Comparison of ENCODE assay signal across 10 mouse cellular contexts in genomic region chr9:52678839-52679215, GRCm38 (mm10). TPM values are rescaled to one million over a fixed set of nuclear protein-coding genes. Genes with fewer than 3 reads are reported as not detected.
DNase-seq lines count a peak whose midpoint lies in the region; ATAC-seq and TF ChIP-seq lines count a peak whose summit lies in the region.
"Had no signal": no experiment of that assay in that cellular context is flagged by ENCODE, and none has a peak within 500 bp of the region (broad histone marks: within the 10 kb centered on the region; RNA-seq: fewer than 3 reads in every experiment).

No protein-coding gene starts in this region.

- H3K27ac ChIP-seq in heart, adult 2 months: no peak overlapping the region
- no peak overlapping the region for H3K27ac ChIP-seq in ES-E14 (ENCODE audit: insufficient read depth, low read depth, low read length, poor library complexity, severe bottlenecking)
- H3K27ac ChIP-seq in heart, embryonic 16.5 days (ENCODE audit: low read length): no peak overlapping the region
- no peak overlapping the region for H3K27ac ChIP-seq in liver, postnatal 0 days (ENCODE audit: low read depth)
- no peak overlapping the region for H3K27ac ChIP-seq in thymus, adult 2 months (ENCODE audit: control insufficient read depth, insufficient read depth, low read length)

- TF ChIP-seq POLR2A in heart, adult 2 months (IDR thresholded peaks at IDR 0.05; ENCODE audit: insufficient read depth, low read depth, low read length): no peak
- no peak for TF ChIP-seq POLR2A in thymus, adult 2 months (IDR thresholded peaks at IDR 0.05; ENCODE audit: control insufficient read depth, extremely low read depth, insufficient read depth, low read length, poor library complexity)

- no peak for ATAC-seq in heart, embryonic 16.5 days (replicated peaks; ENCODE audit: extremely low read depth, insufficient read depth, low FRiP score)
- ATAC-seq in liver, postnatal 0 days: no peak

- intact Hi-C loops in heart, adult 2 months (cut with DNase I): loop anchor here (10.0 kb wide), 1 partner anchor 156 kb away; no protein-coding TSS in a partner anchor
- intact Hi-C loops in left cerebral cortex, postnatal 36 days (cut with DNase I): loop anchor here (2.0 to 10.0 kb wide), 4 partner anchors 60 to 274 kb away; no protein-coding TSS in a partner anchor

- DNase-seq in heart, adult 2 months: peak; percentile 7 to 17
- DNase-seq in heart, adult 9 months (ENCODE audit: low spot score in 2 of 2): no peak
- DNase-seq in ES-E14 (ENCODE audit: low read depth, low spot score): no peak
- DNase-seq in liver, postnatal 0 days: no peak
- DNase-seq in thymus, adult 2 months: no peak
- DNase-seq in right cerebral cortex, adult 18-20 months: no peak
- DNase-seq in left cerebral cortex, postnatal 36 days (ENCODE audit: low spot score in 2 of 2): no peak
- DNase-seq: thymus, adult 18-20 months had no signal

- 4% methylated on average over 10 of the region's 10 CpGs for WGBS in heart, adult 2 months
- WGBS in heart, embryonic 16.5 days: 2% methylated on average over 10 of the region's 10 CpGs
- 3% methylated on average over 10 of the region's 10 CpGs for WGBS in liver, postnatal 0 days (ENCODE audit: insufficient replicate concordance)
- 9% methylated on average over 10 of the region's 10 CpGs for WGBS in thymus, adult 2 months

- H3K4me2 ChIP-seq in heart, embryonic 16.5 days (ENCODE audit: low read depth, low read length): peak overlapping the region; percentile 64
- H3K4me2 ChIP-seq in liver, postnatal 0 days (ENCODE audit: low read depth, low read length): 0 out of 2 replicates have a peak overlapping the region, but pooled peaks have one; percentile 30

- no peaks in the 10 kb centered on the region for H3K79me2 ChIP-seq in heart, adult 2 months (replicated peaks; ENCODE audit: control insufficient read depth, insufficient read depth, low read length)

- no peaks in the 10 kb centered on the region for H3K9me3 ChIP-seq in ES-E14 (ENCODE audit: control insufficient read depth, insufficient read depth, low read depth, low read length)
- no peaks in the 10 kb centered on the region for H3K9me3 ChIP-seq in heart, embryonic 16.5 days (replicated peaks; ENCODE audit: control insufficient read depth, low read length)
- H3K9me3 ChIP-seq in liver, postnatal 0 days (ENCODE audit: low read length): no peaks in the 10 kb centered on the region

- H3K4me3 ChIP-seq in heart, adult 2 months: peak overlapping the region; percentile 34
- peak overlapping the region; percentile 78 to 89; a peak in 3 of 4 replicates for H3K4me3 ChIP-seq in ES-E14 (ENCODE audit: insufficient read depth in 1 of 2, low read depth in 1 of 2, low read length in 2 of 2, poor library complexity in 1 of 2, severe bottlenecking in 1 of 2)
- H3K4me3 ChIP-seq in heart, embryonic 16.5 days (ENCODE audit: low read length): peak overlapping the region; percentile 45
- peak overlapping the region; percentile 6; the same call in 1 of the 2 replicates for H3K4me3 ChIP-seq in liver, postnatal 0 days (ENCODE audit: low read depth, low read length)
- no peak overlapping the region for H3K4me3 ChIP-seq in thymus, adult 2 months (ENCODE audit: control insufficient read depth, insufficient read depth, low read length)

- H3K4me1 ChIP-seq in heart, adult 2 months (ENCODE audit: control insufficient read depth, insufficient read depth, low read length): no peaks in the 10 kb centered on the region; the same call in 1 of the 2 replicates
- peaks cover 0 to 4% of the 10 kb centered on the region in 2 experiments; a peak in 1 of 4 replicates for H3K4me1 ChIP-seq in ES-E14 (ENCODE audit: control insufficient read depth in 2 of 2, insufficient read depth in 2 of 2, low read length in 2 of 2, poor library complexity in 1 of 2)
- no peaks in the 10 kb centered on the region for H3K4me1 ChIP-seq in heart, embryonic 16.5 days (ENCODE audit: control insufficient read depth, insufficient read depth, low read length)
- H3K4me1 ChIP-seq in liver, postnatal 0 days (ENCODE audit: insufficient read depth): no peaks in the 10 kb centered on the region
- no peaks in the 10 kb centered on the region for H3K4me1 ChIP-seq in thymus, adult 2 months (replicated peaks; ENCODE audit: control insufficient read depth, insufficient read depth, low read length)

- in situ Hi-C loops in ES-E14 (cut with MboI; ENCODE audit: low sequenced_read_pairs in 2 of 2, unreplicated experiment in 2 of 2): no loop called here

- peaks cover 7% of the 10 kb centered on the region for H3K27me3 ChIP-seq in heart, adult 2 months (ENCODE audit: control insufficient read depth, insufficient read depth, low read length)
- peaks cover 54% of the 10 kb centered on the region for H3K27me3 ChIP-seq in heart, embryonic 16.5 days (ENCODE audit: control insufficient read depth, insufficient read depth, low read length)
- peaks cover 30% of the 10 kb centered on the region for H3K27me3 ChIP-seq in liver, postnatal 0 days (ENCODE audit: insufficient read depth, low read length)
- no peaks in the 10 kb centered on the region; the same call in 1 of the 2 replicates for H3K27me3 ChIP-seq in thymus, adult 2 months (ENCODE audit: control insufficient read depth, insufficient read depth, low read length)

- TF ChIP-seq CTCF in heart, adult 2 months (IDR thresholded peaks at IDR 0.05): no peak
- TF ChIP-seq CTCF in liver, postnatal 0 days (IDR thresholded peaks at IDR 0.05; ENCODE audit: low read depth): no peak
- no peak for TF ChIP-seq CTCF in thymus, adult 2 months (IDR thresholded peaks at IDR 0.05; ENCODE audit: borderline replicate concordance, control insufficient read depth, extremely low read depth, insufficient read depth, low read length, poor library complexity)

- TF ChIP-seq EP300 in heart, adult 2 months (IDR thresholded peaks at IDR 0.05; ENCODE audit: insufficient read depth, low read depth, low read length): no peak
- no peak for TF ChIP-seq EP300 in liver, postnatal 0 days (IDR thresholded peaks at IDR 0.05; ENCODE audit: low read depth)

- no peak overlapping the region for H3K9ac ChIP-seq in heart, adult 2 months (ENCODE audit: low read depth, low read length)
- H3K9ac ChIP-seq in ES-E14 (ENCODE audit: insufficient read depth, low read depth, low read length, poor library complexity, severe bottlenecking): no peak overlapping the region
- H3K9ac ChIP-seq in heart, embryonic 16.5 days (ENCODE audit: low read length): no peak overlapping the region
- no peak overlapping the region for H3K9ac ChIP-seq in liver, postnatal 0 days (replicated peaks)

- no peaks in the 10 kb centered on the region for H3K36me3 ChIP-seq in heart, adult 2 months (ENCODE audit: control insufficient read depth, insufficient read depth, low read length)
- no peaks in the 10 kb centered on the region for H3K36me3 ChIP-seq in ES-E14 (ENCODE audit: control insufficient read depth, insufficient read depth, low read length, poor library complexity, severe bottlenecking)
- no peaks in the 10 kb centered on the region for H3K36me3 ChIP-seq in heart, embryonic 16.5 days (ENCODE audit: control insufficient read depth, insufficient read depth)
- no peaks in the 10 kb centered on the region for H3K36me3 ChIP-seq in liver, postnatal 0 days (replicated peaks; ENCODE audit: insufficient read depth, low read length)
- no peaks in the 10 kb centered on the region for H3K36me3 ChIP-seq in thymus, adult 2 months (ENCODE audit: control insufficient read depth, insufficient read depth, low read length)

TF ChIP-seq in ES-E14, 5 proteins besides CTCF, POLR2A, EP300 and RAD21:
- TF ChIP-seq ZNF384 (IDR thresholded peaks at IDR 0.05; ENCODE audit: low read depth, low read length) (no peak), ZC3H11A (IDR thresholded peaks at IDR 0.05; ENCODE audit: borderline replicate concordance, low read depth, low read length) (no peak), HCFC1 (IDR thresholded peaks at IDR 0.05; ENCODE audit: borderline replicate concordance, insufficient read depth, low read length) (no peak), CHD2 (IDR thresholded peaks at IDR 0.05; ENCODE audit: low read depth, low read length) (no peak), MAFK (IDR thresholded peaks at IDR 0.05; ENCODE audit: insufficient read depth, low read depth, low read length) (no peak)

RNA-seq across cellular contexts. Expression of gene AI593442, which starts 0.8 kb away (rescaled TPM):
- total RNA-seq in heart, adult 2 months (2021): 1 to 10 TPM; 3.9 to 6.1 TPM
- polyA plus RNA-seq in heart, adult 2 months (2012; rRNA removed): 0.59 and 0.94 TPM in 2 replicates
- total RNA-seq in ES-E14 (2012; rRNA removed): 0.16 and 0.54 TPM in 2 replicates
- 0.04 and 0.15 TPM in 2 replicates for polyA plus RNA-seq in heart, embryonic 16.5 days (2015; fragmentation: Nextera tagmentation; extraction: Ambion mirVana)
- 0.09 TPM in 1 of 2 replicates, not detected in the other for polyA plus RNA-seq in liver, postnatal 0 days (2015; fragmentation: Nextera tagmentation; extraction: Ambion mirVana)
- 0.03 and 0.05 TPM in 2 replicates for polyA plus RNA-seq in thymus, adult 2 months (2012; rRNA removed)
- total RNA-seq in left cerebral cortex, postnatal 36 days (2021): 100 to 1,000 TPM; 144 to 192 TPM
- total RNA-seq: megakaryocyte-erythroid progenitor cell, adult 5-6 weeks had no signal

Comparison
In these comparisons a context has a peak if more than half of its experiments do, and no peak if none do; other contexts are left out.
1. DNase-seq: peak in heart, adult 2 months (2 of 2); none in heart, adult 9 months (0 of 2), ES-E14 (single experiment), liver, postnatal 0 days (single experiment), thymus, adult 2 months (single experiment), right cerebral cortex, adult 18-20 months (single experiment) and left cerebral cortex, postnatal 36 days (0 of 2).